Mouse (Mus musculus): ENCODE data around the gene Ssc5d.

GRCm38 (mm10) chr7:4919971-4920370 lies 5.6 kb upstream of the Ssc5d start:
- TF ChIP-seq CTCF (conservative IDR thresholded peaks at IDR 0.05; ENCODE audit: low read length) (no peak), NANOG (IDR thresholded peaks at IDR 0.05; ENCODE audit: borderline replicate concordance, low read length) (no peak)
